Mouse (Mus musculus) CH12.LX (cell line): Measurements from ENCODE around the gene Dlx3. TPM values are rescaled to one million over a fixed set of nuclear protein-coding genes. Genes with fewer than 3 reads are reported as not detected.

Source experiments
- DNase-seq: peaks from one replicate; pipeline ENCODE4 v3.0.0-alpha.2; 2013; ENCODE audit errors: extremely low read depth
- H3K27ac ChIP-seq: 2 replicates; pipeline ENCODE4 v1.5.1; 2012; ENCODE audit warnings: low read depth, mild to moderate bottlenecking, control low read depth, moderate library complexity; ENCODE audit not compliant: insufficient read depth
- H3K27me3 ChIP-seq: replicated peaks from 2 replicates; pipeline ENCODE3; 2012; ENCODE audit warnings: inconsistent platforms
- H3K36me3 ChIP-seq, 2 experiments: replicated peaks in 1 of 2; 2 replicates each; pipeline versions ENCODE3 to v1.6.1; 2012; ENCODE audit warnings: inconsistent platforms in 1 of 2, low read length in 1 of 2, mild to moderate bottlenecking in 1 of 2, mixed read lengths in 1 of 2, moderate library complexity in 1 of 2; ENCODE audit not compliant: control insufficient read depth in 1 of 2, insufficient read depth in 1 of 2
- H3K4me1 ChIP-seq, 2 experiments: 2 replicates each; pipeline ENCODE4 v1.6.1; 2012; ENCODE audit warnings: inconsistent platforms in 1 of 2, moderate library complexity in 1 of 2; ENCODE audit not compliant: insufficient read depth in 2 of 2, control insufficient read depth in 1 of 2
- H3K4me2 ChIP-seq: 2 replicates; pipeline ENCODE4 v1.6.1; 2012; ENCODE audit warnings: low read depth, mild to moderate bottlenecking, control low read depth; ENCODE audit not compliant: poor library complexity, insufficient read depth, severe bottlenecking
- H3K4me3 ChIP-seq, 3 experiments: fragments of 150-350 bp in 1 of 3; sonication (generic) in 1 of 3; replicated peaks in 1 of 3; 2 replicates each; pipeline versions ENCODE3 to v1.5.1; 2011 to 2012; ENCODE audit warnings: low read depth in 2 of 3, low read length in 2 of 3, mild to moderate bottlenecking in 2 of 3, moderate library complexity in 2 of 3, control low read depth in 1 of 3, improper control_type of control experiment in 1 of 3, inconsistent platforms in 1 of 3, mixed read lengths in 1 of 3; ENCODE audit not compliant: poor library complexity in 1 of 3
- H3K79me2 ChIP-seq: replicated peaks from 2 replicates; pipeline ENCODE4 v1.6.1; 2012; ENCODE audit warnings: mild to moderate bottlenecking, moderate library complexity; ENCODE audit not compliant: control insufficient read depth, poor library complexity, insufficient read depth, severe bottlenecking; ENCODE audit errors: extremely low read depth
- H3K9ac ChIP-seq: 2 replicates; pipeline ENCODE4 v1.6.1; 2012; ENCODE audit warnings: low read depth, mild to moderate bottlenecking, control low read depth, moderate library complexity; ENCODE audit not compliant: insufficient read depth
- H3K9me3 ChIP-seq: replicated peaks from 2 replicates; pipeline ENCODE3; 2012; ENCODE audit warnings: low read length, inconsistent platforms, mixed read lengths
- BHLHE40 ChIP-seq: IDR thresholded peaks from 2 replicates; pipeline ENCODE4 v1.6.1; 2011; ENCODE audit warnings: mild to moderate bottlenecking, low read depth, low read length, improper control_type of control experiment
- CHD1 ChIP-seq: IDR thresholded peaks from 2 replicates; pipeline ENCODE4 v1.6.1; 2012; ENCODE audit warnings: low read depth, low read length, improper control_type of control experiment, inconsistent platforms
- CHD2 ChIP-seq: IDR thresholded peaks from 2 replicates; pipeline ENCODE4 v1.6.1; 2011; ENCODE audit warnings: low read length, improper control_type of control experiment
- E2F4 ChIP-seq: IDR thresholded peaks from 2 replicates; pipeline ENCODE4 v1.6.1; 2011; ENCODE audit warnings: low read depth, low read length, improper control_type of control experiment; ENCODE audit not compliant: insufficient replicate concordance
- ELF1 ChIP-seq: IDR thresholded peaks from 2 replicates; pipeline ENCODE4 v1.6.1; 2014; ENCODE audit warnings: low read depth, mild to moderate bottlenecking, inconsistent platforms, low read length, improper control_type of control experiment
- EP300 ChIP-seq: IDR thresholded peaks from 2 replicates; pipeline ENCODE4 v1.6.1; 2011; ENCODE audit warnings: low read length, improper control_type of control experiment
- ETS1 ChIP-seq: conservative IDR thresholded peaks from 2 replicates; pipeline ENCODE4 v1.6.1; 2012; ENCODE audit warnings: low read depth, mild to moderate bottlenecking, inconsistent platforms, low read length, improper control_type of control experiment, moderate library complexity
- IRF4 ChIP-seq: IDR thresholded peaks from 2 replicates; pipeline ENCODE4 v1.6.1; 2014; ENCODE audit warnings: low read depth, mild to moderate bottlenecking, inconsistent platforms, low read length, improper control_type of control experiment
- JUN ChIP-seq: IDR thresholded peaks from 2 replicates; pipeline ENCODE4 v1.6.1; 2011; ENCODE audit warnings: low read depth, mild to moderate bottlenecking, low read length, improper control_type of control experiment, moderate library complexity; ENCODE audit not compliant: insufficient read depth
- MAFK ChIP-seq: IDR thresholded peaks from 2 replicates; pipeline ENCODE4 v1.6.1; 2011; ENCODE audit warnings: low read length, improper control_type of control experiment; ENCODE audit not compliant: insufficient replicate concordance
- MAX ChIP-seq: IDR thresholded peaks from 2 replicates; pipeline ENCODE4 v1.6.1; 2011; ENCODE audit warnings: low read length, improper control_type of control experiment
- MAZ ChIP-seq: IDR thresholded peaks from 2 replicates; pipeline ENCODE4 v1.6.1; 2012; ENCODE audit warnings: low read depth, mild to moderate bottlenecking, inconsistent platforms, low read length, improper control_type of control experiment, moderate library complexity
- MEF2A ChIP-seq: IDR thresholded peaks from 2 replicates; pipeline ENCODE4 v1.6.1; 2014; ENCODE audit warnings: low read depth, mild to moderate bottlenecking, inconsistent platforms, low read length, improper control_type of control experiment, borderline replicate concordance
- MYC ChIP-seq: IDR thresholded peaks from 2 replicates; pipeline ENCODE4 v1.6.1; 2011; ENCODE audit warnings: low read depth, mild to moderate bottlenecking, improper control_type of control experiment, low read length
- POLR2AphosphoS2 ChIP-seq: IDR thresholded peaks from 2 replicates; pipeline ENCODE4 v1.6.1; 2011; ENCODE audit warnings: low read depth, low read length, improper control_type of control experiment
- SIN3A ChIP-seq: IDR thresholded peaks from 2 replicates; pipeline ENCODE4 v1.6.1; 2012; ENCODE audit warnings: low read length, improper control_type of control experiment, inconsistent platforms
- SMC3 ChIP-seq: IDR thresholded peaks from 2 replicates; pipeline ENCODE4 v1.6.1; 2011; ENCODE audit warnings: low read depth, low read length, improper control_type of control experiment
- TBP ChIP-seq: conservative IDR thresholded peaks from 2 replicates; pipeline ENCODE4 v1.6.1; 2011; ENCODE audit warnings: low read depth, low read length, improper control_type of control experiment
- TCF12 ChIP-seq: IDR thresholded peaks from 2 replicates; pipeline ENCODE4 v1.6.1; 2014; ENCODE audit warnings: low read depth, mild to moderate bottlenecking, inconsistent platforms, low read length, improper control_type of control experiment
- UBTF ChIP-seq: IDR thresholded peaks from 2 replicates; pipeline ENCODE4 v1.6.1; 2012; ENCODE audit warnings: low read depth, mild to moderate bottlenecking, inconsistent platforms, low read length, improper control_type of control experiment, moderate library complexity
- ZKSCAN1 ChIP-seq: IDR thresholded peaks from 2 replicates; pipeline ENCODE4 v1.6.1; 2012; ENCODE audit warnings: low read depth, inconsistent platforms, low read length, improper control_type of control experiment, borderline replicate concordance
- ZMIZ1 ChIP-seq: IDR thresholded peaks from 2 replicates; pipeline ENCODE4 v1.6.1; 2012; ENCODE audit warnings: low read depth, mild to moderate bottlenecking, inconsistent platforms, low read length, improper control_type of control experiment
- ZNF384 ChIP-seq: IDR thresholded peaks from 2 replicates; pipeline ENCODE4 v1.6.1; 2012; ENCODE audit warnings: low read depth, low read length, improper control_type of control experiment, inconsistent platforms
- dilution Hi-C: fragments of 300-500 bp; cut with MboI; formaldehyde crosslinking; loops from 2 replicates; pipeline ENCODE4 v1.14.3; 2020; ENCODE audit warnings: low sequenced_read_pairs; ENCODE audit not compliant: extremely low pct_unique_long_range_greater_than_20kb, extremely low pct_ligation_motif_present
- in situ Hi-C: fragments of 300-500 bp; cut with MboI; formaldehyde crosslinking; loops from 3 replicates; pipeline ENCODE4 v1.14.3; 2019; ENCODE audit warnings: low sequenced_read_pairs, low pct_ligation_motif_present, low pct_unique_long_range_greater_than_20kb, mixed read lengths
- polyA plus RNA-seq: library from polyadenylated mRNA; unstranded; fragments of >175 nt; gene quantifications from 2 replicates; pipeline ENCODE4 v1.2.1, GENCODE M21; 2012; ENCODE audit warnings: low read depth; ENCODE audit not compliant: insufficient read length
- total RNA-seq, 2 experiments: library from RNA; depleted of rRNA; stranded (reverse); fragments of 300-350 nt in 1 of 2; fragments of >200 nt in 1 of 2; gene quantifications; 2 replicates each; pipeline ENCODE4 v1.2.3; 2012 to 2014

The Dlx3 gene
- total and polyA plus RNA-seq, 3 experiments, result 0.08 to 0.55 (median 0.17) TPM

DNA sequence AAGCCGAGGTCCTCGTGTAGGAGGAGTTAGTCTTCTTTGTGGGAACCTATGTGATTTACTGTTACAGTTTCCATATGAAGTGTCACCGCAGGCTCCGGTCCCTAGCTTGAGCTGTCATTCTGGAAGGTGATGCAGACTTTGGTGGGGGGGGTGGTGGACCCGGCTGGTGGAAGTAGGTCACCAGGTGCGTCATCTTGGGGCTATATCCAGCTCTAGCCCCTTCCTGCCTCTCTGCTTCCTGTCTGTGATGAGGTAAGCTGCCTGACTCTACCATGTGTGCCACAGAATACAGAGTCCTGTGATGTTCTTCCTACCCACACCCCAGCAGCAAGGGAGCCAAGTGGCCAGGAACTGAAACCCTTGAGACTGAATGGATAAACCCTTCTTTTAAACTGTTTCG, 37.0 kb upstream of the Dlx3 start:
- Histone ChIP-seq H3K79me2 (no peaks in the 10 kb centered on the region), H3K36me3 (no peaks in the 10 kb centered on the region), H3K27me3 (peaks cover 15% of the 10 kb centered on the region), H3K9me3 (no peaks in the 10 kb centered on the region), H3K4me2 (no peak overlapping the region), H3K4me1 (peaks cover 35 to 73% of the 10 kb centered on the region in 2 experiments), H3K27ac (no peak overlapping the region), H3K9ac (no peak overlapping the region), H3K4me3 (no peak overlapping the region)
- in situ Hi-C loops, result no loop called here
- TF ChIP-seq TBP (no peak), ETS1 (peak; percentile 27), SIN3A (no peak), ELF1 (peak; percentile 17; the same call in 1 of the 2 replicates)
- DNase-seq, result no peak
- dilution Hi-C loops, result no loop called here

DNA sequence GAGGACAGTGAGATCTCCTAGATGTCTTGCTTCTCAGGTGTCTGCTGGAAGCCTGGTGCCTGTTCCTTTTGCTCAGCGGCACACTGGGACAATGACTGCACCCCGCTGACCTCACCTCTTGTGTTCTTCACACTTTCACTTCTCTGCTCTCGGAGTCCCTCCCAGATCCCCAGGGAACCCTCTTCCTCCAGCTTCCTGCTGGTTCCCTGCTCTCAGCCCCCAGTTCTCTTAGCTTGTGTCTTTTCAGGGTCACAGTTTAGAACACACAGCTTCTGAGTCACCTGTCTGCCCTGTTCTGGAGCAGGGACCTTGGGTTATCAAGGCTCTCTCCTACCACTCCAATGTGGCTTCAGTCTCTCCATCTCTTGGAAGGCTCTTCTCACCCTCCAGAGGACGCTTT, 35.7 kb upstream of the Dlx3 start:
- H3K4me3 ChIP-seq, result no peak overlapping the region
- no peak for TF ChIP-seq ZKSCAN1
- no peak for TF ChIP-seq MYC
- TF ChIP-seq MAFK, result no peak
- peak; percentile 55 for TF ChIP-seq ETS1
- no peak for TF ChIP-seq CHD1
- TF ChIP-seq CHD2, result 0 out of 2 replicates have a peak, but pooled peaks have one; percentile 18
- 0 out of 2 replicates have a peak, but pooled peaks have one; percentile 29 for TF ChIP-seq MAZ
- TF ChIP-seq SIN3A, result 0 out of 2 replicates have a peak, but pooled peaks have one; percentile 20
- no peak for TF ChIP-seq ZNF384
- 0 out of 2 replicates have a peak, but pooled peaks have one; percentile 47 for TF ChIP-seq MEF2A
- TF ChIP-seq JUN, result peak; percentile 51; the same call in 1 of the 2 replicates
- peak; percentile 68 for TF ChIP-seq EP300
- TF ChIP-seq SMC3, result no peak
- no peak for TF ChIP-seq POLR2AphosphoS2
- no peak for TF ChIP-seq UBTF
- TF ChIP-seq E2F4, result no peak
- TF ChIP-seq BHLHE40, result peak; percentile 35; the same call in 1 of the 2 replicates
- no peak for TF ChIP-seq ZMIZ1
- TF ChIP-seq TCF12, result no peak
- peak; percentile 75 for TF ChIP-seq IRF4
- TF ChIP-seq MAX, result no peak
- TF ChIP-seq, all 38 proteins: peak for 9
- Histone ChIP-seq H3K9me3 (no peaks in the 10 kb centered on the region), H3K9ac (no peak overlapping the region), H3K36me3 (no peaks in the 10 kb centered on the region), H3K27me3 (peaks cover 4% of the 10 kb centered on the region), H3K27ac (no peak overlapping the region), H3K4me2 (no peak overlapping the region), H3K79me2 (no peaks in the 10 kb centered on the region), H3K4me1 (peaks cover 29 to 60% of the 10 kb centered on the region in 2 experiments)
- dilution Hi-C loops, result no loop called here
- in situ Hi-C loops, result no loop called here
- no peak for DNase-seq
